Mouse (Mus musculus): ENCODE data around the gene BC017158. TPM values are rescaled to one million over a fixed set of nuclear protein-coding genes. Genes with fewer than 3 reads are reported as not detected.

Gene BC017158
- polyA plus RNA-seq, 1 experiment, result 10.0 TPM

DNA sequence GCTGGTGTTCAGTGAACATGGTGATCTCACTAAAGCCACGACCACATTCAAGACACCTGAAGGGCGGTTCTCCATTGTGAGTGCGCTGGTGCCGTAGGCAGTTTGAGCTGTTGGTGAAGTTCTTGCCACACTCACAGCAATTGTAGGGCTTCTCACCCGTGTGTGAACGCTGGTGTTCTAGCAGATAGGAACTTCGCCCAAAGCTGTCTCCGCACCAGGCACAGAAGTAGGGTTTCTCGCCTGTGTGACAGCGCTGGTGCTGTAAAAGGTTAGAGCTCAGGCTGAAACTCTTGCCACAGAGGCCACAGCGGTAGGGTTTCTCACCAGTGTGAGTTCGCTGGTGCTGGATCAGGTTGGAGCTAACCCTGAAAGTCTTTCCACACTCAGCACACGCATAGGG lies 61.5 kb downstream of the BC017158 start:
- no peak overlapping the region for H3K27ac ChIP-seq (ENCODE audit: control insufficient read depth, insufficient read depth, low read depth, low read length)
- H3K4me1 ChIP-seq (ENCODE audit: control insufficient read depth, insufficient read depth, low read length), result peaks cover 4% of the 10 kb centered on the region
- no peaks in the 10 kb centered on the region for H3K36me3 ChIP-seq (ENCODE audit: control insufficient read depth, insufficient read depth, low read length)
- no peak for TF ChIP-seq CTCF (IDR thresholded peaks at IDR 0.05; ENCODE audit: control insufficient read depth, insufficient read depth, insufficient replicate concordance, low read depth, low read length)
- TF ChIP-seq POLR2A (IDR thresholded peaks at IDR 0.05; ENCODE audit: control insufficient read depth, low read depth, low read length), result no peak
- no peaks in the 10 kb centered on the region for H3K27me3 ChIP-seq (ENCODE audit: control insufficient read depth, insufficient read depth, low read length)
- H3K4me3 ChIP-seq (ENCODE audit: control insufficient read depth, low read depth, low read length), result peak overlapping the region; percentile 86

DNA sequence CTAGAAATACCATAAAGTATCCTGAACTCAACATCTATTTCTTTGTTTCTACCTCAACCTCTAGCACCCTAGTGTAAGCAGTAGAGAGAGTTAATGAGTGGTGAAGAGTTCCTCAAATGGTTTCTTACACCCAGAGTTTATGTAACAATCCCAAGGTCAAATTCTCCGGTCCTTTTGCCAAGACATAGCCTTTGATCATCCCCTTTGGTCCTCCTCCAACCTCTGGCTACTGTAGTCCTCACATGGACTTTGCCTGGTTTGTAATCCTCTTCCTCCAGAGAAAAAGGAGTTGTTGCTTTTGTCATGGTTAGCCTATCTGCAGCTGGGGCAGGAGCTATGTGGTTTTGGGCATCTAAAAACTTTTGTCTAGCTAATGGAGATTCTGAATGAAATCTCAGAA lies 62.5 kb downstream of the BC017158 start:
- peaks cover 4% of the 10 kb centered on the region for H3K4me1 ChIP-seq (ENCODE audit: control insufficient read depth, insufficient read depth, low read length)
- no peak overlapping the region for H3K27ac ChIP-seq (ENCODE audit: control insufficient read depth, insufficient read depth, low read depth, low read length)
- H3K27me3 ChIP-seq (ENCODE audit: control insufficient read depth, insufficient read depth, low read length), result no peaks in the 10 kb centered on the region
- H3K36me3 ChIP-seq (ENCODE audit: control insufficient read depth, insufficient read depth, low read length), result no peaks in the 10 kb centered on the region
- no peak overlapping the region for H3K4me3 ChIP-seq (ENCODE audit: control insufficient read depth, low read depth, low read length)
- TF ChIP-seq CTCF (IDR thresholded peaks at IDR 0.05; ENCODE audit: control insufficient read depth, insufficient read depth, insufficient replicate concordance, low read depth, low read length), result no peak
- no peak for TF ChIP-seq POLR2A (IDR thresholded peaks at IDR 0.05; ENCODE audit: control insufficient read depth, low read depth, low read length)

DNA sequence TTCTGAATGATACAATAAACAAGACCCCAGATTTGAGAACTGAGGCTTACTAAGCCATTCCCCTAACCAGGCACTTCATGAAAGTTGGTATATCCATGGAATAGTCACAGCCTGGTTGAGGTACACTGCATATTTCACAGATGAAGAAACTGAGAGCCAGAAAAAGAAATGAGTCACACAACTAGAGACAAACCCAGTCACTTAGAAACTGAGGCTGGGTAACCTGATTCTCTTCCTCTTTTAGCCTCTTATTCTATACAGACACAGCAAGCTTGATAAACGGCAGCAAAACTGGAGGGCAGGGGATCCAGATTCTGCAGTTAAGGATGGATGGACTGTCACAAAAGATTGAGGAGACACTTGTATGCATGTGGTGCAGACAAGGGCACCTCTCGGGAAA lies 63.2 kb downstream of the BC017158 start:
- TF ChIP-seq CTCF (IDR thresholded peaks at IDR 0.05; ENCODE audit: control insufficient read depth, insufficient read depth, insufficient replicate concordance, low read depth, low read length) (no peak), POLR2A (IDR thresholded peaks at IDR 0.05; ENCODE audit: control insufficient read depth, low read depth, low read length) (no peak)
- Histone ChIP-seq H3K27ac (ENCODE audit: control insufficient read depth, insufficient read depth, low read depth, low read length) (no peak overlapping the region), H3K36me3 (ENCODE audit: control insufficient read depth, insufficient read depth, low read length) (no peaks in the 10 kb centered on the region), H3K4me3 (ENCODE audit: control insufficient read depth, low read depth, low read length) (no peak overlapping the region), H3K4me1 (ENCODE audit: control insufficient read depth, insufficient read depth, low read length) (peaks cover 4% of the 10 kb centered on the region), H3K27me3 (ENCODE audit: control insufficient read depth, insufficient read depth, low read length) (no peaks in the 10 kb centered on the region)

DNA sequence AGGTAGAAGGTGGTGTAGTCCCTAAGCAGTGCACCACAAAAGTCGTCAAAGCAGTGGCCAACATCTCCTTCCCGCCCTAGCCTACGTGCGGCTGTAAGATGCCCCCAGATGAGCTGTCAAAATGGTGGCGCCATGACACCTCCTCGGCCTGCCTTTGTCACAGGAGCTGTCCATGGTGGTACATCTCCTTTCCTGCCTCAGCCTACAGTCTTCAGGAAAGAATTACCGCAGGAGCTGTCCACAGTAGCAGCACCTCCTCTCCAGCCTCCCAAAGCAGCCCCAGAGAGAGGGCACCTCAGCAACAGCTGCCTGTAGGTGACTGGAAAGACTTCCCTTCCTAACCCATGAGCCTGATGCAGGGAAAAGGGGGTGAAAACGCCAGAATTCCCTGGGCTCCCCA lies 66.2 kb downstream of the BC017158 start:
- peaks cover 1% of the 10 kb centered on the region for H3K4me1 ChIP-seq (ENCODE audit: control insufficient read depth, insufficient read depth, low read length)
- no peak overlapping the region for H3K27ac ChIP-seq (ENCODE audit: control insufficient read depth, insufficient read depth, low read depth, low read length)
- H3K4me3 ChIP-seq (ENCODE audit: control insufficient read depth, low read depth, low read length), result no peak overlapping the region
- H3K36me3 ChIP-seq (ENCODE audit: control insufficient read depth, insufficient read depth, low read length), result no peaks in the 10 kb centered on the region
- TF ChIP-seq POLR2A (IDR thresholded peaks at IDR 0.05; ENCODE audit: control insufficient read depth, low read depth, low read length) (no peak), CTCF (IDR thresholded peaks at IDR 0.05; ENCODE audit: control insufficient read depth, insufficient read depth, insufficient replicate concordance, low read depth, low read length) (no peak)
- no peaks in the 10 kb centered on the region for H3K27me3 ChIP-seq (ENCODE audit: control insufficient read depth, insufficient read depth, low read length)

Other genes starting within 250 kb of the BC017158 start
- gene Itgam, start 235.5 kb downstream of the BC017158 start, polyA plus RNA-seq (2012; rRNA removed), result 0.25 and 0.55 TPM in 2 replicates
- not detected in 2 replicates for gene Gm49368, start 235.5 kb downstream of the BC017158 start, polyA plus RNA-seq (2012; rRNA removed)
- 0.16 and 0.24 TPM in 2 replicates for gene Itgax, start 168.6 kb downstream of the BC017158 start, polyA plus RNA-seq (2012; rRNA removed)
- 21.1 and 21.4 TPM in 2 replicates for gene Itgad, start 143.8 kb downstream of the BC017158 start, polyA plus RNA-seq (2012; rRNA removed)
- gene Cox6a2, start 91.8 kb downstream of the BC017158 start, polyA plus RNA-seq (2012; rRNA removed), result 0.35 and 0.52 TPM in 2 replicates
- gene Armc5, start 60.8 kb downstream of the BC017158 start, polyA plus RNA-seq (2012; rRNA removed), result 11.4 and 12.1 TPM in 2 replicates
- 8.1 and 9.5 TPM in 2 replicates for gene 9130023H24Rik, start 60.1 kb downstream of the BC017158 start, polyA plus RNA-seq (2012; rRNA removed)
- 3.7 and 5.2 TPM in 2 replicates for gene Tgfb1i1, start 51.4 kb downstream of the BC017158 start, polyA plus RNA-seq (2012; rRNA removed)
- 1.2 and 2.0 TPM in 2 replicates for gene Slc5a2, start 32.5 kb downstream of the BC017158 start, polyA plus RNA-seq (2012; rRNA removed)
- gene Rgs10, start 120.6 kb upstream of the BC017158 start, polyA plus RNA-seq (2012; rRNA removed), result 46.7 and 50.4 TPM in 2 replicates
- gene Tial1, start 163.5 kb upstream of the BC017158 start, polyA plus RNA-seq (2012; rRNA removed), result 32.1 and 36.0 TPM in 2 replicates
- 18.1 and 21.1 TPM in 2 replicates for gene Bag3, start 225.4 kb upstream of the BC017158 start, polyA plus RNA-seq (2012; rRNA removed)